Mouse (Mus musculus): Measurements from ENCODE around the gene Gm4559.
"Not testable (repeated sequence)": the region's sequence is repeated elsewhere in the genome, so short reads cannot be mapped to it uniquely, and the experiment has no call there.

GRCm38 (mm10) chr7:142303929-142304328 lies 29.8 kb upstream of the Gm4559 start:
- not testable (repeated sequence) for TF ChIP-seq CHD2 (IDR thresholded peaks at IDR 0.05; ENCODE audit: low read depth, low read length); ZC3H11A (IDR thresholded peaks at IDR 0.05; ENCODE audit: borderline replicate concordance, low read depth, low read length); MAFK (IDR thresholded peaks at IDR 0.05; ENCODE audit: insufficient read depth, low read depth, low read length); HCFC1 (IDR thresholded peaks at IDR 0.05; ENCODE audit: borderline replicate concordance, insufficient read depth, low read length)

All from ES-E14 (cell line).